Mouse (Mus musculus): Measurements from ENCODE around the gene Dtx3. TPM values are rescaled to one million over a fixed set of nuclear protein-coding genes. Genes with fewer than 3 reads are reported as not detected.
"Not testable (repeated sequence)": the region's sequence is repeated elsewhere in the genome, so short reads cannot be mapped to it uniquely, and the experiment has no call there.

Dtx3 gene
- polyA plus RNA-seq, 1 experiment from 2014 or later: 138 TPM

- ATAC-seq (ENCODE audit: insufficient number of reproducible peaks, low FRiP score, low TSS enrichment, low read depth) (no peak), DNase-seq (ENCODE audit: low spot score) (no peak)
- no peak overlapping the region for H3K27ac ChIP-seq (replicated peaks; ENCODE audit: low read depth, low read length)
- H3K4me3 ChIP-seq (ENCODE audit: low read depth, low read length): no peak overlapping the region
- peaks cover 6% of the 10 kb centered on the region; the same call in 1 of the 2 replicates for H3K36me3 ChIP-seq (ENCODE audit: control insufficient read depth, insufficient read depth, low read length)
- peaks cover 19% of the 10 kb centered on the region for H3K4me1 ChIP-seq (ENCODE audit: control insufficient read depth, insufficient read depth, low read length)
- 87% methylated on average over 9 of the region's 9 CpGs for WGBS
- no peak overlapping the region; the same call in 1 of the 2 replicates for H3K4me2 ChIP-seq (ENCODE audit: low read depth, severe bottlenecking)
- no peaks in the 10 kb centered on the region for H3K27me3 ChIP-seq (ENCODE audit: control insufficient read depth, insufficient read depth, low read length)
- H3K9me3 ChIP-seq (ENCODE audit: control insufficient read depth, low read length): no peaks in the 10 kb centered on the region
- H3K9ac ChIP-seq (ENCODE audit: low read length): no peak overlapping the region
Observed at GRCm38 (mm10) chr10:127193011-127193410, 2.5 kb downstream of the Dtx3 start.

- not testable (repeated sequence) for H3K9ac ChIP-seq (ENCODE audit: low read length); H3K9me3 ChIP-seq (ENCODE audit: control insufficient read depth, low read length); H3K27me3 ChIP-seq (ENCODE audit: control insufficient read depth, insufficient read depth, low read length); ATAC-seq (ENCODE audit: insufficient number of reproducible peaks, low FRiP score, low TSS enrichment, low read depth); H3K4me3 ChIP-seq (ENCODE audit: low read depth, low read length); H3K36me3 ChIP-seq (ENCODE audit: control insufficient read depth, insufficient read depth, low read length); DNase-seq (ENCODE audit: low spot score); H3K27ac ChIP-seq (replicated peaks; ENCODE audit: low read depth, low read length); H3K4me2 ChIP-seq (ENCODE audit: low read depth, severe bottlenecking)
- H3K4me1 ChIP-seq (ENCODE audit: control insufficient read depth, insufficient read depth, low read length): peaks cover 25% of the 10 kb centered on the region
- 86% methylated on average over 1 of the region's 1 CpGs for WGBS
Observed at GRCm38 (mm10) chr10:127192057-127192328, 3.5 kb downstream of the Dtx3 start.

- ATAC-seq (ENCODE audit: insufficient number of reproducible peaks, low FRiP score, low TSS enrichment, low read depth) (no peak), DNase-seq (ENCODE audit: low spot score) (no peak)
- no peaks in the 10 kb centered on the region for H3K9me3 ChIP-seq (ENCODE audit: control insufficient read depth, low read length)
- no peak overlapping the region for H3K9ac ChIP-seq (ENCODE audit: low read length)
- no peaks in the 10 kb centered on the region for H3K27me3 ChIP-seq (ENCODE audit: control insufficient read depth, insufficient read depth, low read length)
- no peak overlapping the region for H3K4me3 ChIP-seq (ENCODE audit: low read depth, low read length)
- no peak overlapping the region for H3K4me2 ChIP-seq (ENCODE audit: low read depth, severe bottlenecking)
- H3K36me3 ChIP-seq (ENCODE audit: control insufficient read depth, insufficient read depth, low read length): peaks cover 8% of the 10 kb centered on the region; the same call in 1 of the 2 replicates
- H3K27ac ChIP-seq (replicated peaks; ENCODE audit: low read depth, low read length): no peak overlapping the region
- WGBS: 80% methylated on average over 19 of the region's 19 CpGs
- H3K4me1 ChIP-seq (ENCODE audit: control insufficient read depth, insufficient read depth, low read length): peaks cover 22% of the 10 kb centered on the region
Observed at GRCm38 (mm10) chr10:127191191-127192056, 4.1 kb downstream of the Dtx3 start.

GRCm38 (mm10) chr10:127190398-127191190 lies 4.9 kb downstream of the Dtx3 start:
- Histone ChIP-seq H3K27me3 (ENCODE audit: control insufficient read depth, insufficient read depth, low read length) (no peaks in the 10 kb centered on the region), H3K4me2 (ENCODE audit: low read depth, severe bottlenecking) (peak overlapping the region; percentile 66), H3K9ac (ENCODE audit: low read length) (no peak overlapping the region; the same call in 1 of the 2 replicates), H3K36me3 (ENCODE audit: control insufficient read depth, insufficient read depth, low read length) (peaks cover 8% of the 10 kb centered on the region; the same call in 1 of the 2 replicates), H3K9me3 (ENCODE audit: control insufficient read depth, low read length) (no peaks in the 10 kb centered on the region), H3K4me1 (ENCODE audit: control insufficient read depth, insufficient read depth, low read length) (peaks cover 19% of the 10 kb centered on the region), H3K27ac (replicated peaks; ENCODE audit: low read depth, low read length) (peak overlapping the region; percentile 91), H3K4me3 (ENCODE audit: low read depth, low read length) (peak overlapping the region; percentile 81)
- 50% methylated on average over 14 of the region's 14 CpGs for WGBS
- no peak for DNase-seq (ENCODE audit: low spot score)
- ATAC-seq (ENCODE audit: insufficient number of reproducible peaks, low FRiP score, low TSS enrichment, low read depth): no peak

- H3K27me3 ChIP-seq (ENCODE audit: control insufficient read depth, insufficient read depth, low read length): no peaks in the 10 kb centered on the region
- H3K36me3 ChIP-seq (ENCODE audit: control insufficient read depth, insufficient read depth, low read length): peaks cover 8% of the 10 kb centered on the region; the same call in 1 of the 2 replicates
- WGBS: 1% methylated on average over 35 of the region's 35 CpGs
- peak within 1 kb of the TSS; percentile 91 for H3K27ac ChIP-seq (replicated peaks; ENCODE audit: low read depth, low read length)
- no peaks in the 10 kb centered on the region for H3K9me3 ChIP-seq (ENCODE audit: control insufficient read depth, low read length)
- 0 out of 2 replicates have a peak, but pooled peaks have one; percentile 1 for ATAC-seq (ENCODE audit: insufficient number of reproducible peaks, low FRiP score, low TSS enrichment, low read depth)
- H3K9ac ChIP-seq (ENCODE audit: low read length): peak within 1 kb of the TSS; percentile 86
- H3K4me2 ChIP-seq (ENCODE audit: low read depth, severe bottlenecking): peak within 1 kb of the TSS; percentile 66
- peak; percentile 64 for DNase-seq (ENCODE audit: low spot score)
- H3K4me3 ChIP-seq (ENCODE audit: low read depth, low read length): peak within 1 kb of the TSS; percentile 81
- peaks cover 19% of the 10 kb centered on the region for H3K4me1 ChIP-seq (ENCODE audit: control insufficient read depth, insufficient read depth, low read length)
Observed at GRCm38 (mm10) chr10:127189651-127190381, 5.7 kb downstream of the Dtx3 start, which contains the start of gene Arhgef25. Gene Arhgef25, minus strand, starts transcription at chr10:127190083.

GRCm38 (mm10) chr10:127189116-127189650 lies 6.3 kb downstream of the Dtx3 start:
- 1% methylated on average over 26 of the region's 26 CpGs for WGBS
- Histone ChIP-seq H3K36me3 (ENCODE audit: control insufficient read depth, insufficient read depth, low read length) (peaks cover 8% of the 10 kb centered on the region; the same call in 1 of the 2 replicates), H3K4me1 (ENCODE audit: control insufficient read depth, insufficient read depth, low read length) (peaks cover 18% of the 10 kb centered on the region; the same call in 1 of the 2 replicates)

GRCm38 (mm10) chr10:127188465-127189115 lies 6.9 kb downstream of the Dtx3 start:
- ATAC-seq (ENCODE audit: insufficient number of reproducible peaks, low FRiP score, low TSS enrichment, low read depth): peak; percentile 84
- H3K4me1 ChIP-seq (ENCODE audit: control insufficient read depth, insufficient read depth, low read length): peaks cover 21% of the 10 kb centered on the region; the same call in 1 of the 2 replicates
- WGBS: under 1% methylated on average over 41 of the region's 46 CpGs

More at GRCm38 (mm10) chr10:127189116-127189650, 6.3 kb downstream of the Dtx3 start:
- DNase-seq (ENCODE audit: low spot score) (no peak), ATAC-seq (ENCODE audit: insufficient number of reproducible peaks, low FRiP score, low TSS enrichment, low read depth) (no peak; the same call in 1 of the 2 replicates)
- peak overlapping the region; percentile 81 for H3K4me3 ChIP-seq (ENCODE audit: low read depth, low read length)
- H3K9ac ChIP-seq (ENCODE audit: low read length): peak overlapping the region; percentile 86
- H3K4me2 ChIP-seq (ENCODE audit: low read depth, severe bottlenecking): peak overlapping the region; percentile 66
- H3K27ac ChIP-seq (replicated peaks; ENCODE audit: low read depth, low read length): peak overlapping the region; percentile 91
- no peaks in the 10 kb centered on the region for H3K9me3 ChIP-seq (ENCODE audit: control insufficient read depth, low read length)
- H3K27me3 ChIP-seq (ENCODE audit: control insufficient read depth, insufficient read depth, low read length): no peaks in the 10 kb centered on the region

More at GRCm38 (mm10) chr10:127188465-127189115, 6.9 kb downstream of the Dtx3 start:
- Histone ChIP-seq H3K9ac (ENCODE audit: low read length) (peak overlapping the region; percentile 86), H3K4me3 (ENCODE audit: low read depth, low read length) (peak overlapping the region; percentile 81), H3K36me3 (ENCODE audit: control insufficient read depth, insufficient read depth, low read length) (peaks cover 8% of the 10 kb centered on the region; the same call in 1 of the 2 replicates), H3K27me3 (ENCODE audit: control insufficient read depth, insufficient read depth, low read length) (no peaks in the 10 kb centered on the region), H3K4me2 (ENCODE audit: low read depth, severe bottlenecking) (peak overlapping the region; percentile 66), H3K9me3 (ENCODE audit: control insufficient read depth, low read length) (no peaks in the 10 kb centered on the region), H3K27ac (replicated peaks; ENCODE audit: low read depth, low read length) (peak overlapping the region; percentile 91)
- peak; percentile 88 for DNase-seq (ENCODE audit: low spot score)

Measured in limb, embryonic 11.5 days (tissue).